Mouse (Mus musculus): Measurements from ENCODE around the gene Alox5. TPM values are rescaled to one million over a fixed set of nuclear protein-coding genes. Genes with fewer than 3 reads are reported as not detected.

Gene Alox5
- polyA plus RNA-seq, 1 experiment from 2014 or later = 0.89 TPM

DNA sequence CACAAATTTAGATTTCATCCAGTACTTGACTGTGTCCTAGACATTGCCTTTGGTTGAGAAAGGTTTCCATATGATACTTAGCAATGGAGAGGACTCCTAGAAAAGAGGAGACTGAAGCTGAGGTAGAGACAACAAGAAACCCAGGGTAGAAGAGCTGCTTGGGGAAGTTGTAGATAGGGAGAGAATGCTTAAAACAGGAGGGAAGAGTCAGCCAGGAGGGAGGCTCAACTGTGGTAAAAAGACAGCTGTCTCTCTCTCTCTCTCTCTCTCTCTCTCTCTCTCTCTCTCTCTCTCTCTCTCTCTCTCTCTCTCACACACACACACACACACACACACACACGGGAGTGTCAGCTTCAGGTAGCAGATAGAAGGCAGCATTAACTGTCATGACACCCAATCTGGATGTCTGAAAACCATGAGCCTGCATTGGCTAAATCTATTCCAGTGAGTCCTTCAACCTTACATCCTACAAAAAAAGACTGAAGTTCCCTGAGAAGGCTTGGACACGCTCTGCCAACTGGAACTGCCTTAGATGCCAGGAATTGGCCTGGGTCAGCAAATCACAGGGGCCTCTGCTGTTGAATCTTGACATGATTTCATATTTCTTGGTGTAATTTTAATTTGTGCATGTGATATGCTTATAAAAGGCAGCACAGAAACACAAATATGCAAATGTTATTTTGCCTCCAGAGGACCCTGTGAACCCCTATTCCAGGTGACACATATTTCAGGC, 65.9 kb downstream of the Alox5 start:
- no peak for ATAC-seq (ENCODE audit: low FRiP score, low TSS enrichment)
- Histone ChIP-seq H3K4me2 (replicated peaks; ENCODE audit: low read depth, low read length) (no peak overlapping the region), H3K9me3 (ENCODE audit: low read length) (no peaks in the 10 kb centered on the region), H3K27me3 (ENCODE audit: insufficient read depth, low read length) (no peaks in the 10 kb centered on the region), H3K4me3 (ENCODE audit: low read length) (no peak overlapping the region), H3K4me1 (ENCODE audit: insufficient read depth, low read length) (0 out of 2 replicates have a peak, but pooled peaks cover 5% of the 10 kb centered on the region), H3K27ac (ENCODE audit: low read length) (no peak overlapping the region), H3K9ac (replicated peaks; ENCODE audit: low read length) (no peak overlapping the region), H3K36me3 (ENCODE audit: insufficient read depth, low read length) (no peaks in the 10 kb centered on the region)
- 61% methylated on average over 2 of the region's 2 CpGs for WGBS

DNA sequence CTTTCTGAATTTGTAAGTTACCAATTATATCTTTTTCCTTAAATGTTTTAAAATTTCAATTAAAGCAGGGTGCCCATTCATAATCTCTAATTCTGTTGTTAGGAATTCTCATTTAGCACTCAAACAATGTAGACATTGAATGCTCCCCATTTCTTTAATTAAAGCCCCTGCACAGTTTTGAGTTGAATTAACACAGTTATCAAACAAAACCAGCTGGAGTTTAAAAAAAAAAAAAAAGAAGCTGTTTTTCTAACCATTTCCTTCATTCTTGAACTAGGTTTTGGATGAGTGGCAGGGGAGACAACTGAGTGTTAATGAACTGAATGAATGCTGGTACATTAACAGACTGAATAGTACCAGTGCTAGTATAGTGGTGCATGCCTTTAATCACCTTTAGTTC, 71.5 kb downstream of the Alox5 start:
- H3K27me3 ChIP-seq (ENCODE audit: insufficient read depth, low read length) = no peaks in the 10 kb centered on the region
- H3K9me3 ChIP-seq (ENCODE audit: low read length) = no peaks in the 10 kb centered on the region
- no peaks in the 10 kb centered on the region for H3K36me3 ChIP-seq (ENCODE audit: insufficient read depth, low read length)
- no peak overlapping the region for H3K4me2 ChIP-seq (replicated peaks; ENCODE audit: low read depth, low read length)
- no peak overlapping the region for H3K4me3 ChIP-seq (ENCODE audit: low read length)
- no peak overlapping the region for H3K27ac ChIP-seq (ENCODE audit: low read length)
- peaks cover 22% of the 10 kb centered on the region for H3K4me1 ChIP-seq (ENCODE audit: insufficient read depth, low read length)
- no peak for ATAC-seq (ENCODE audit: low FRiP score, low TSS enrichment)
- no peak overlapping the region for H3K9ac ChIP-seq (replicated peaks; ENCODE audit: low read length)

DNA sequence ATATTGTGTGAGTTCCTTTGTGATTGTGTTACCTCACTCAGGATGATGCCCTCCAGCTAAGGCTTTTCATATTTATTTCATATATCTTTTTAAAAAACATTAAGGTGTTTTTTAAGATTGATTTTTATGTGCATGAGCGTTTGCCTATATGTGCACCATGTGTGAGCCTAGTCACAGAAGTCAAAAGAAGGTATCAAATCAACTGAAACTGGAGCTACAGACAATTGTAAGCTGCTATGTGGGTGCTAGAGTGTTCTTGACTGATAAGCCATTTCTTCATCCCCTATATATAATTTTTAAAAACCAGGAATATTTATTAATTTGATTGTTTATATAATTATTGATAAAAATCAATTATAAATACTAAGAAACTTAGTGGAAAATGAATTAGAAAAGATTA, 72.9 kb downstream of the Alox5 start:
- Histone ChIP-seq H3K36me3 (ENCODE audit: insufficient read depth, low read length) (no peaks in the 10 kb centered on the region), H3K4me1 (ENCODE audit: insufficient read depth, low read length) (peaks cover 35% of the 10 kb centered on the region), H3K9ac (replicated peaks; ENCODE audit: low read length) (no peak overlapping the region), H3K27me3 (ENCODE audit: insufficient read depth, low read length) (no peaks in the 10 kb centered on the region), H3K4me3 (ENCODE audit: low read length) (no peak overlapping the region), H3K4me2 (replicated peaks; ENCODE audit: low read depth, low read length) (no peak overlapping the region), H3K27ac (ENCODE audit: low read length) (no peak overlapping the region), H3K9me3 (ENCODE audit: low read length) (no peaks in the 10 kb centered on the region)
- WGBS = 88% methylated on average over 1 of the region's 1 CpGs
- ATAC-seq (ENCODE audit: low FRiP score, low TSS enrichment) = no peak

DNA sequence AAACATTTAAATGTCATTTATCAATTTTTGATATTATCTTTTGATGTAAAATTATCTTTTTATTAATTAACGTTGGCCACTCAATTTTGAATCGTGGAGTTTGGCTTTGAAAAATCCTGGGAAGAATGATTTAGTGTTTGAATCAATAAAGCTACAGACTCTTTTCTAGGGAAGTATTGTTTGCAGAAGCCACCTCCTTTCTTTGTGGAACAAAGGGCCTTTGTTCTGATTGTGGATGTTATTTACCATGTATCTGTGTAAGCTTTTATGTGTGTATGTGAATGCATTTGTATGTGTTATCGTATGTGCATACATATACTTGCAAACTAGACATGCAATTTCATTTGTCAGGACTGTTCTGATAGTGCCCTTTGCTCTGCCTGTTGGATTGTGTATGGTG, 74.5 kb downstream of the Alox5 start:
- Histone ChIP-seq H3K9me3 (ENCODE audit: low read length) (no peaks in the 10 kb centered on the region), H3K27ac (ENCODE audit: low read length) (0 out of 2 replicates have a peak overlapping the region, but pooled peaks have one; percentile 18), H3K4me3 (ENCODE audit: low read length) (no peak overlapping the region), H3K9ac (replicated peaks; ENCODE audit: low read length) (no peak overlapping the region), H3K27me3 (ENCODE audit: insufficient read depth, low read length) (no peaks in the 10 kb centered on the region), H3K4me1 (ENCODE audit: insufficient read depth, low read length) (peaks cover 38% of the 10 kb centered on the region), H3K4me2 (replicated peaks; ENCODE audit: low read depth, low read length) (peak overlapping the region; percentile 47; the same call in 1 of the 2 replicates), H3K36me3 (ENCODE audit: insufficient read depth, low read length) (no peaks in the 10 kb centered on the region)
- ATAC-seq (ENCODE audit: low FRiP score, low TSS enrichment) = no peak
- WGBS = 62% methylated on average over 3 of the region's 3 CpGs

DNA sequence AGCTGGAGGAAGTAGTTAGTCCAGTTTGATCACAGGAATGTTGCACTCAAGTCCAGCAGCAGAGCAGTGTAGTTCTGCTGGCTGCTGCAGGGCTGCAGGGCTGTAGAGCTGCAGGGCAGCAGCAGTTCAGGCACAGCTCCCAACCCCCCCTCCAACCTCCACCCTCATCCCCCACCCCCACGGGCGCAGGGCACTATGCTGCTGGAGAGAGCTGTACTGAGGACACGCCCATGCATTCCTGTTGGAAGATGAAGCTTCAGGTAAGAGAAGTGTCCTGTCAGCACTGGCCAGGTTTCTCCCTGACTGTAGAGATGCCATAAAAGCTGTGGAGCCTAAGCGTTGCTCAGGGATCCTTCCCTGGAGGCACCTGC, 74.9 kb downstream of the Alox5 start:
- Histone ChIP-seq H3K4me1 (ENCODE audit: insufficient read depth, low read length) (peaks cover 38% of the 10 kb centered on the region), H3K9ac (replicated peaks; ENCODE audit: low read length) (no peak overlapping the region), H3K27me3 (ENCODE audit: insufficient read depth, low read length) (no peaks in the 10 kb centered on the region), H3K36me3 (ENCODE audit: insufficient read depth, low read length) (no peaks in the 10 kb centered on the region), H3K4me2 (replicated peaks; ENCODE audit: low read depth, low read length) (peak overlapping the region; percentile 47), H3K27ac (ENCODE audit: low read length) (peak overlapping the region; percentile 89), H3K9me3 (ENCODE audit: low read length) (no peaks in the 10 kb centered on the region), H3K4me3 (ENCODE audit: low read length) (no peak overlapping the region)
- WGBS = 21% methylated on average over 4 of the region's 4 CpGs
- ATAC-seq (ENCODE audit: low FRiP score, low TSS enrichment) = peak; percentile 93

DNA sequence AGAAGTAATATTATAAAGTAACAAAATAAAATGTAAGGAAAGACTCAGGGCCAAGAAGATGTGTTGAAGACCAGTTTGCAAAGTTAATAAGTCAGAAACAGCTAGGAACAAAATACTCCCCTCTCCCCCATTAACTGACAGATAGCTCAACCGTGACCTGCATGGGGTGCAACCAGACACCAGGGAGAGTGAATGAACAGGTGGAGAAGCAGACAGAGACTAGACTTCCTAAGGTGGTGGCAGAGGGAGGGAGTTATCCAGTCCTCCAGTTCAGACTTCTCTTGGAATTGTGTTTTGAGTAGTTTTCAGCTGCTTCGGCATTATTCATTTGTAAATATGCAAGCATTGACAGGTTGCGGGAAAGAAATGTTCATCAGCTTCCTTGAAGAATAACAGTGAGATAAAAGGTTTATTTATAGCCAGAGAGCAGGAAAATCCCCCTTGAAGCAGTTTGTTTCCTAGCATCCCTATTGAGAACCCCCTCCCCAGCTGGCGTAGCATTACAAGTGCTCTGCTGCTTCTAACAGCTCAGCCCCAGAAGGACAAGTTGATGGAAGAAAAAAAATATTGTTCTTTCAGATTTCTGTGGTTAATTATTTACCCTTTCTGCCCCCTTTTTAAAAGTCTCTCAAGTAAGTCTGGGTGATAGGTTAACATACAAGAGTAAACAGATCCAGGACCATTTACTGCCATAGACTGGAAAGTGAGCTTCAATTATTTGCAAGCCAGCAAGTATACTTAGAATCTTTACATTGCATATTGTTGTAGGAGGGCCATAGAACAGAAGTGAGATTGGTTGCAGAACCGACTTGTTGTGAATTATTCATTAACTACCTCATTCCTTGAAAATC, 75.6 kb downstream of the Alox5 start:
- peak; percentile 90 for ATAC-seq (ENCODE audit: low FRiP score, low TSS enrichment)
- no peaks in the 10 kb centered on the region for H3K27me3 ChIP-seq (ENCODE audit: insufficient read depth, low read length)
- peak overlapping the region; percentile 47 for H3K4me2 ChIP-seq (replicated peaks; ENCODE audit: low read depth, low read length)
- no peaks in the 10 kb centered on the region for H3K9me3 ChIP-seq (ENCODE audit: low read length)
- peak overlapping the region; percentile 89 for H3K27ac ChIP-seq (ENCODE audit: low read length)
- H3K36me3 ChIP-seq (ENCODE audit: insufficient read depth, low read length) = no peaks in the 10 kb centered on the region
- H3K4me3 ChIP-seq (ENCODE audit: low read length) = peak overlapping the region; percentile 0; the same call in 1 of the 2 replicates
- H3K4me1 ChIP-seq (ENCODE audit: insufficient read depth, low read length) = peaks cover 38% of the 10 kb centered on the region
- WGBS = 12% methylated on average over 5 of the region's 5 CpGs
- no peak overlapping the region for H3K9ac ChIP-seq (replicated peaks; ENCODE audit: low read length)

DNA sequence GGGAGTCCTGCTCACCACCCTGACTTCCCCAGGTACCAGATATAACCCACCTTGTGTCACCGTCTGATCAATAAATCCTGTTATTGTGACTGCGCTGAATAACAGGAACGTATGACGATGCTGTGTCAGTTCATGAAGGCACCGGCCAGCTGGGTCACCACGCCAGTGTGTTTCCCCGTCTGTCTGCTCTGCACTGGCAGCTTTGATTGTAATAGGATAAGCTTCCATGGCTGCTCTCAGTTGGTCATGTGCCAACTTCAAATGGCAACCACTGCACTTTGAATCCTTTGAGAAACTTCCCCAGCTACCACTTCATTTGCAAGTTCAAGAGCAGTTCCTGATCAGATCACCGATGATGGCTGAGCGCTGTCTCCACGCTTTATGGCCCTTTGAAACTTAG, 77.4 kb downstream of the Alox5 start:
- Histone ChIP-seq H3K4me1 (ENCODE audit: insufficient read depth, low read length) (peaks cover 38% of the 10 kb centered on the region), H3K36me3 (ENCODE audit: insufficient read depth, low read length) (no peaks in the 10 kb centered on the region), H3K9me3 (ENCODE audit: low read length) (no peaks in the 10 kb centered on the region), H3K9ac (replicated peaks; ENCODE audit: low read length) (no peak overlapping the region), H3K27ac (ENCODE audit: low read length) (0 out of 2 replicates have a peak overlapping the region, but pooled peaks have one; percentile 22), H3K27me3 (ENCODE audit: insufficient read depth, low read length) (no peaks in the 10 kb centered on the region), H3K4me2 (replicated peaks; ENCODE audit: low read depth, low read length) (no peak overlapping the region), H3K4me3 (ENCODE audit: low read length) (no peak overlapping the region)
- no peak for ATAC-seq (ENCODE audit: low FRiP score, low TSS enrichment)
- WGBS = 60% methylated on average over 10 of the region's 10 CpGs

DNA sequence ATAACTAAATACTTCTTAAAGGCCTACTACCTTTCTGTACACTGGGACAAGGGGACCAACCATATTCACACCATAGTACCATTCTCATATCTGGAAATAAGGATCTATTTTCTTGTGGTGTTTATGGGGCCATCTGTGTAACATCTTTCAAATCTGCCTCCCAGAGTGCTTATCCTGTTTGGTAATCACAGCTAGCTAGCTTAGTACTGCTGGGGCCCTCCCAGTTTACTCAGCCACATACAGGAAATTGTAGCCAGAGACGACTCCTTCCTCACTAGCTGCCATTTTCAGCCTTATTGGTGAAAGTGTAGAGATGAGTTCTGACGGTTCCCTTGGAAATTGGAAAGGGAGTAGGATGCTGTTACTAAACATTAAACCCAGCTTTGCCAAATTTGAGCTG, 79.4 kb downstream of the Alox5 start:
- H3K4me1 ChIP-seq (ENCODE audit: insufficient read depth, low read length) = peaks cover 35% of the 10 kb centered on the region
- H3K9ac ChIP-seq (replicated peaks; ENCODE audit: low read length) = no peak overlapping the region
- no peaks in the 10 kb centered on the region for H3K27me3 ChIP-seq (ENCODE audit: insufficient read depth, low read length)
- no peaks in the 10 kb centered on the region for H3K9me3 ChIP-seq (ENCODE audit: low read length)
- ATAC-seq (ENCODE audit: low FRiP score, low TSS enrichment) = no peak
- H3K4me3 ChIP-seq (ENCODE audit: low read length) = no peak overlapping the region
- H3K4me2 ChIP-seq (replicated peaks; ENCODE audit: low read depth, low read length) = no peak overlapping the region
- 45% methylated on average over 2 of the region's 2 CpGs for WGBS
- no peak overlapping the region for H3K27ac ChIP-seq (ENCODE audit: low read length)
- H3K36me3 ChIP-seq (ENCODE audit: insufficient read depth, low read length) = 0 out of 2 replicates have a peak, but pooled peaks cover 2% of the 10 kb centered on the region

DNA sequence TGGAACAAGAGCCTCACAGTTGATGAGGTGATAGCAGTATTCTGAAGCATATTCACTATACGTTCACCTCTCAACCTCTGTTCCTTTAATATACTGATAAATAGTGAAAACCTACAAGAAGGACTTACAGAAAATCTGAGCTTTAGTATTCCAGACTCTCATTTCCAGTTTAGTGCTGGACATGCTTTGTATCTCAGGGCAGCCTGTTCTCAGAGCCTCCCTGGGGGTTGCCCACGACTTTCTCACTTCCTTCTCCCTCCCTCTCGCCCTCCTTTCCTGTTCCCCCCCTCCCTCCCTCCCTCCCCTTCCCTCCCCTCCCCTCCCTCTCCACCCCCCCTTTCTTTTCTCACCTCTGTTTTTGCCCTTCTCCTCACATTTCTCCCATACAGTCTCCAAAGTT, 80.8 kb downstream of the Alox5 start:
- Histone ChIP-seq H3K9ac (replicated peaks; ENCODE audit: low read length) (no peak overlapping the region), H3K27ac (ENCODE audit: low read length) (no peak overlapping the region), H3K4me2 (replicated peaks; ENCODE audit: low read depth, low read length) (no peak overlapping the region), H3K36me3 (ENCODE audit: insufficient read depth, low read length) (0 out of 2 replicates have a peak, but pooled peaks cover 2% of the 10 kb centered on the region), H3K27me3 (ENCODE audit: insufficient read depth, low read length) (no peaks in the 10 kb centered on the region), H3K4me3 (ENCODE audit: low read length) (no peak overlapping the region), H3K9me3 (ENCODE audit: low read length) (no peaks in the 10 kb centered on the region), H3K4me1 (ENCODE audit: insufficient read depth, low read length) (peaks cover 21% of the 10 kb centered on the region)
- no peak for ATAC-seq (ENCODE audit: low FRiP score, low TSS enrichment)
- 43% methylated on average over 2 of the region's 3 CpGs for WGBS

DNA sequence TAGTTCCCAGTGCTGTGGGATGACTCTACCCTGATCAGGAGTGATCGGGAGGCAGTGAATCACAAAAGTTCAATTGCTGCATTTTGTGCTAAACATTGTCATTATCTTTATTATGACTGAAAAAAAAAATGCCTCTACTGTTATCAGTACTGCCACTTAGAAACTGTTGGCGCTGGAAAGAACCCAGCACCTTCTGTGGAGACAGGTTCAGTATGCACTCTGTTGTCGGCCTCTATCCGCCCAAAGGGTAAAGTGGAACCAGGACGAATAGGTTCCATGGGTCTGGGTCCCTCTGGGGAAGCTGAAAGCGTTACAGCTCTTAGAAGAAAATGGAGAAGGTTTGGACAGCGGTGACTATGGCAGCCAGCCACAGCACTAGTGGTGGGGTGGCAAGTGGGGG, 82.1 kb downstream of the Alox5 start:
- no peak overlapping the region for H3K4me2 ChIP-seq (replicated peaks; ENCODE audit: low read depth, low read length)
- H3K9me3 ChIP-seq (ENCODE audit: low read length) = no peaks in the 10 kb centered on the region
- no peak overlapping the region for H3K9ac ChIP-seq (replicated peaks; ENCODE audit: low read length)
- no peak overlapping the region for H3K4me3 ChIP-seq (ENCODE audit: low read length)
- 0 out of 2 replicates have a peak, but pooled peaks cover 2% of the 10 kb centered on the region for H3K36me3 ChIP-seq (ENCODE audit: insufficient read depth, low read length)
- whole genome bisulfite sequencing = 90% methylated on average over 7 of the region's 7 CpGs
- H3K27me3 ChIP-seq (ENCODE audit: insufficient read depth, low read length) = no peaks in the 10 kb centered on the region
- no peak for ATAC-seq (ENCODE audit: low FRiP score, low TSS enrichment)
- peaks cover 11% of the 10 kb centered on the region for H3K4me1 ChIP-seq (ENCODE audit: insufficient read depth, low read length)
- H3K27ac ChIP-seq (ENCODE audit: low read length) = no peak overlapping the region

Measured in kidney, embryonic 16.5 days (tissue).